Mouse (Mus musculus): ENCODE data around the gene Atf4. TPM values are rescaled to one million over a fixed set of nuclear protein-coding genes. Genes with fewer than 3 reads are reported as not detected.

Gene Atf4
- total and polyA plus RNA-seq, 2 experiments from 2014 or later: 107 to 151 TPM

GRCm38 (mm10) chr15:80216480-80216820 lies 38.5 kb upstream of the Atf4 start:
- no peak for ATAC-seq (ENCODE audit: low FRiP score)
- WGBS: 69% methylated on average over 9 of the region's 9 CpGs
- Histone ChIP-seq H3K36me3 (ENCODE audit: insufficient read depth, low read length) (peaks cover 16% of the 10 kb centered on the region), H3K4me3 (ENCODE audit: low read depth, low read length) (no peak overlapping the region), H3K9ac (replicated peaks; ENCODE audit: low read length, poor library complexity, severe bottlenecking) (no peak overlapping the region), H3K4me1 (ENCODE audit: insufficient read depth, low read length) (no peaks in the 10 kb centered on the region), H3K27me3 (ENCODE audit: insufficient read depth, low read length) (no peaks in the 10 kb centered on the region), H3K27ac (ENCODE audit: low read depth, low read length) (no peak overlapping the region), H3K9me3 (ENCODE audit: low read length) (no peaks in the 10 kb centered on the region), H3K4me2 (ENCODE audit: low read depth, low read length, poor library complexity, severe bottlenecking) (no peak overlapping the region)
- DNase-seq (ENCODE audit: low spot score): no peak
- TF ChIP-seq CTCF (IDR thresholded peaks at IDR 0.05): no peak

GRCm38 (mm10) chr15:80217476-80217875 lies 37.5 kb upstream of the Atf4 start:
- Histone ChIP-seq H3K27ac (ENCODE audit: low read depth, low read length) (no peak overlapping the region), H3K9me3 (ENCODE audit: low read length) (no peaks in the 10 kb centered on the region), H3K4me3 (ENCODE audit: low read depth, low read length) (no peak overlapping the region), H3K9ac (replicated peaks; ENCODE audit: low read length, poor library complexity, severe bottlenecking) (no peak overlapping the region), H3K4me2 (ENCODE audit: low read depth, low read length, poor library complexity, severe bottlenecking) (no peak overlapping the region), H3K4me1 (ENCODE audit: insufficient read depth, low read length) (no peaks in the 10 kb centered on the region), H3K27me3 (ENCODE audit: insufficient read depth, low read length) (no peaks in the 10 kb centered on the region), H3K36me3 (ENCODE audit: insufficient read depth, low read length) (peaks cover 6% of the 10 kb centered on the region)
- DNase-seq (ENCODE audit: low spot score) (no peak), ATAC-seq (ENCODE audit: low FRiP score) (no peak)
- no peak for TF ChIP-seq CTCF (IDR thresholded peaks at IDR 0.05)
- WGBS: 92% methylated on average over 10 of the region's 10 CpGs

- no peaks in the 10 kb centered on the region for H3K9me3 ChIP-seq (ENCODE audit: low read length)
- no peak for TF ChIP-seq CTCF (IDR thresholded peaks at IDR 0.05)
- no peak for ATAC-seq (ENCODE audit: low FRiP score)
- H3K4me2 ChIP-seq (ENCODE audit: low read depth, low read length, poor library complexity, severe bottlenecking): peak overlapping the region; percentile 22; the same call in 1 of the 2 replicates
- no peak overlapping the region for H3K27ac ChIP-seq (ENCODE audit: low read depth, low read length)
- 49% methylated on average over 14 of the region's 14 CpGs for WGBS
- H3K9ac ChIP-seq (replicated peaks; ENCODE audit: low read length, poor library complexity, severe bottlenecking): no peak overlapping the region
- no peaks in the 10 kb centered on the region for H3K36me3 ChIP-seq (ENCODE audit: insufficient read depth, low read length)
- no peak for DNase-seq (ENCODE audit: low spot score)
- H3K4me3 ChIP-seq (ENCODE audit: low read depth, low read length): no peak overlapping the region
- H3K4me1 ChIP-seq (ENCODE audit: insufficient read depth, low read length): no peaks in the 10 kb centered on the region
- no peaks in the 10 kb centered on the region for H3K27me3 ChIP-seq (ENCODE audit: insufficient read depth, low read length)
Measured at GRCm38 (mm10) chr15:80219211-80219610, 35.8 kb upstream of the Atf4 start.

- no peaks in the 10 kb centered on the region for H3K9me3 ChIP-seq (ENCODE audit: low read length)
- H3K4me1 ChIP-seq (ENCODE audit: insufficient read depth, low read length): no peaks in the 10 kb centered on the region
- no peaks in the 10 kb centered on the region for H3K27me3 ChIP-seq (ENCODE audit: insufficient read depth, low read length)
- ATAC-seq (ENCODE audit: low FRiP score): no peak
- H3K4me3 ChIP-seq (ENCODE audit: low read depth, low read length): no peak overlapping the region
- no peak for TF ChIP-seq CTCF (IDR thresholded peaks at IDR 0.05)
- H3K9ac ChIP-seq (replicated peaks; ENCODE audit: low read length, poor library complexity, severe bottlenecking): no peak overlapping the region
- no peak overlapping the region for H3K4me2 ChIP-seq (ENCODE audit: low read depth, low read length, poor library complexity, severe bottlenecking)
- no peak overlapping the region for H3K27ac ChIP-seq (ENCODE audit: low read depth, low read length)
- no peak for DNase-seq (ENCODE audit: low spot score)
- no peaks in the 10 kb centered on the region for H3K36me3 ChIP-seq (ENCODE audit: insufficient read depth, low read length)
- WGBS: 72% methylated on average over 4 of the region's 4 CpGs
Measured at GRCm38 (mm10) chr15:80219705-80220657, 35.0 kb upstream of the Atf4 start.

- peak; percentile 39 for TF ChIP-seq CTCF (IDR thresholded peaks at IDR 0.05)
- H3K9me3 ChIP-seq (ENCODE audit: low read length): no peaks in the 10 kb centered on the region
- H3K9ac ChIP-seq (replicated peaks; ENCODE audit: low read length, poor library complexity, severe bottlenecking): no peak overlapping the region
- DNase-seq (ENCODE audit: low spot score) (no peak), ATAC-seq (ENCODE audit: low FRiP score) (no peak)
- no peak overlapping the region for H3K4me2 ChIP-seq (ENCODE audit: low read depth, low read length, poor library complexity, severe bottlenecking)
- 64% methylated on average over 8 of the region's 8 CpGs for WGBS
- H3K4me3 ChIP-seq (ENCODE audit: low read depth, low read length): no peak overlapping the region
- H3K27ac ChIP-seq (ENCODE audit: low read depth, low read length): no peak overlapping the region
- H3K4me1 ChIP-seq (ENCODE audit: insufficient read depth, low read length): no peaks in the 10 kb centered on the region
- no peaks in the 10 kb centered on the region for H3K27me3 ChIP-seq (ENCODE audit: insufficient read depth, low read length)
- H3K36me3 ChIP-seq (ENCODE audit: insufficient read depth, low read length): no peaks in the 10 kb centered on the region
Measured at GRCm38 (mm10) chr15:80221031-80221430, 34.0 kb upstream of the Atf4 start.

- DNase-seq (ENCODE audit: low spot score): no peak
- H3K4me3 ChIP-seq (ENCODE audit: low read depth, low read length): no peak overlapping the region
- no peak overlapping the region for H3K9ac ChIP-seq (replicated peaks; ENCODE audit: low read length, poor library complexity, severe bottlenecking)
- WGBS: 93% methylated on average over 7 of the region's 7 CpGs
- H3K27me3 ChIP-seq (ENCODE audit: insufficient read depth, low read length): no peaks in the 10 kb centered on the region
- no peaks in the 10 kb centered on the region for H3K36me3 ChIP-seq (ENCODE audit: insufficient read depth, low read length)
- no peak overlapping the region for H3K4me2 ChIP-seq (ENCODE audit: low read depth, low read length, poor library complexity, severe bottlenecking)
- no peak overlapping the region for H3K27ac ChIP-seq (ENCODE audit: low read depth, low read length)
- no peaks in the 10 kb centered on the region for H3K4me1 ChIP-seq (ENCODE audit: insufficient read depth, low read length)
- H3K9me3 ChIP-seq (ENCODE audit: low read length): no peaks in the 10 kb centered on the region
- ATAC-seq (ENCODE audit: low FRiP score): no peak
- no peak for TF ChIP-seq CTCF (IDR thresholded peaks at IDR 0.05)
Measured at GRCm38 (mm10) chr15:80223751-80224150, 31.2 kb upstream of the Atf4 start.

Measured in midbrain, postnatal 0 days (tissue).